Mouse (Mus musculus): ENCODE measurements around the gene Kmt5b.

- TF ChIP-seq CTCF (IDR thresholded peaks at IDR 0.05; ENCODE audit: borderline replicate concordance, insufficient read depth, low read length), result no peak
- TF ChIP-seq POLR2A (IDR thresholded peaks at IDR 0.05; ENCODE audit: low read depth, low read length), result no peak
Observed at GRCm38 (mm10) chr19:3825044-3825443, 57.8 kb downstream of the Kmt5b start.
